In the genomic region with DNA sequence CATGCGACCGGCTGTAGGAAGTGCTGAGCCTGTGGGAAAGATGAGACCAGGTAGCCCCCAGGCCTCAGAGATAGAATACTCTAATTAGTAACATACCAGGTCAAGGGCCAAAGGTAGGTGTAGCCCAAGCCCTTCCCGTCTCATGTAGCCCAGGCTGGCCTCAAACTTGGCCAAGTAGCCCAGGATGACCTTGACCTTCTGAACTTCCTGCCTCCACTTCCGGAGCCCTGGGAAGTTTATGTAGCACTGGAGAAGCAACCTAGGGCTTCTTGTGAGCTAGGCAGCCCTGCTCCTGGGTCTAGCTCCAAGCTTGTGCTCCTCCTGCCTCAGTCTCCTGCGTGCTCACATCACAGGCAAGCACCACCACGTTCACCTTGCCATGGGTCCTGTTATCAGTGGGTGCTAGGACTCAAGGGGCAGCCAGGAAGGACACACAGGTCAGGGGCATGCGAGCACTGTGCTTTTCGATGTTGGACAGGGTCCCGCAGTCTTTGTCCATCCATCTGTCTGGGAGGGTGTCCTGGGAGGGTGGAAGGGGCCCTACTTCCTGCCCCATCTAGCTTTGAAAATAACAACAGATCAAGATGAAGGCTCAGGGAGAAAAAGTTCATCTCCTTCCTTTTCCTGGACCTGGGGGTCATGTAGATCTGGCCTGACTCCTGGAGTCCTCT, we compare ENCODE assay signal across 8 mouse cellular contexts. TPM values are rescaled to one million over a fixed set of nuclear protein-coding genes. Genes with fewer than 3 reads are reported as not detected.
DNase-seq lines count a peak whose midpoint lies in the region; ATAC-seq and TF ChIP-seq lines count a peak whose summit lies in the region.

No protein-coding gene starts in this region.

- H3K9me3 ChIP-seq in heart, embryonic 14.5 days (ENCODE audit: control insufficient read depth, low read length): 0 out of 2 replicates have a peak, but pooled peaks cover 3% of the 10 kb centered on the region
- H3K9me3 ChIP-seq in G1E (replicated peaks): peaks cover 37% of the 10 kb centered on the region
- no peaks in the 10 kb centered on the region for H3K9me3 ChIP-seq in heart, postnatal 0 days (replicated peaks; ENCODE audit: control insufficient read depth, low read length)
- H3K9me3 ChIP-seq in liver, postnatal 0 days (ENCODE audit: low read length): peaks cover 30% of the 10 kb centered on the region

- DNase-seq in heart, adult 8-10 months (ENCODE audit: low spot score): no peak
- DNase-seq in G1E (ENCODE audit: low spot score): no peak
- no peak for DNase-seq in heart, postnatal 0 days (ENCODE audit: low spot score)
- DNase-seq in liver, postnatal 0 days: no peak
- no peak for DNase-seq in layer of hippocampus, postnatal 14 days (ENCODE audit: low spot score in 2 of 2)
- no peak for DNase-seq in right cerebral cortex, adult 18-20 months

- H3K27ac ChIP-seq in heart, embryonic 14.5 days (replicated peaks in 1 of 2; ENCODE audit: control insufficient read depth in 1 of 2, insufficient read depth in 1 of 2, low read depth in 2 of 2, low read length in 2 of 2): peak overlapping the region in 1 of 2 experiments; percentile 77; a peak in 1 of 4 replicates
- peak overlapping the region; percentile 81 for H3K27ac ChIP-seq in heart, postnatal 0 days (ENCODE audit: low read depth)
- H3K27ac ChIP-seq in liver, postnatal 0 days (ENCODE audit: low read depth): peak overlapping the region; percentile 93

- peak overlapping the region; percentile 87 for H3K9ac ChIP-seq in heart, embryonic 14.5 days (ENCODE audit: low read length)
- peak overlapping the region; percentile 77 for H3K9ac ChIP-seq in heart, postnatal 0 days (replicated peaks; ENCODE audit: low read depth, low read length)
- peak overlapping the region; percentile 88 for H3K9ac ChIP-seq in liver, postnatal 0 days (replicated peaks)

- H3K4me2 ChIP-seq in heart, embryonic 14.5 days (ENCODE audit: low read length): peak overlapping the region; percentile 89
- H3K4me2 ChIP-seq in heart, postnatal 0 days (ENCODE audit: low read depth, low read length): peak overlapping the region; percentile 80
- H3K4me2 ChIP-seq in liver, postnatal 0 days (ENCODE audit: low read depth, low read length): peak overlapping the region; percentile 81

- no peak for TF ChIP-seq CTCF in G1E (IDR thresholded peaks at IDR 0.05; ENCODE audit: low read depth, low read length)
- no peak for TF ChIP-seq CTCF in heart, postnatal 0 days (IDR thresholded peaks at IDR 0.05; ENCODE audit: low read depth)
- no peak for TF ChIP-seq CTCF in liver, postnatal 0 days (IDR thresholded peaks at IDR 0.05; ENCODE audit: low read depth)

- no peak for TF ChIP-seq EP300 in heart, postnatal 0 days (IDR thresholded peaks at IDR 0.05; ENCODE audit: low read depth)
- TF ChIP-seq EP300 in liver, postnatal 0 days (IDR thresholded peaks at IDR 0.05; ENCODE audit: low read depth): no peak

- H3K4me3 ChIP-seq in heart, embryonic 14.5 days (ENCODE audit: control insufficient read depth in 1 of 2, insufficient read depth in 1 of 2, low read depth in 1 of 2, low read length in 2 of 2): peak overlapping the region; percentile 61 to 77
- H3K4me3 ChIP-seq in G1E (ENCODE audit: low read depth, low read length): peak overlapping the region; percentile 73
- peak overlapping the region; percentile 71 for H3K4me3 ChIP-seq in heart, postnatal 0 days (ENCODE audit: low read depth, low read length)
- peak overlapping the region; percentile 81 for H3K4me3 ChIP-seq in liver, postnatal 0 days (ENCODE audit: low read depth, low read length)

- H3K4me1 ChIP-seq in heart, embryonic 14.5 days (ENCODE audit: control insufficient read depth in 2 of 2, insufficient read depth in 2 of 2, low read length in 2 of 2): peaks cover 12 to 14% of the 10 kb centered on the region in 2 experiments; a peak in 3 of 4 replicates
- peaks cover 73% of the 10 kb centered on the region for H3K4me1 ChIP-seq in G1E (ENCODE audit: insufficient read depth, low read depth, low read length)
- H3K4me1 ChIP-seq in heart, postnatal 0 days (ENCODE audit: control insufficient read depth, insufficient read depth): no peaks in the 10 kb centered on the region
- peaks cover 22% of the 10 kb centered on the region for H3K4me1 ChIP-seq in liver, postnatal 0 days (ENCODE audit: insufficient read depth)

- peaks cover 26% of the 10 kb centered on the region for H3K36me3 ChIP-seq in heart, embryonic 14.5 days (ENCODE audit: control insufficient read depth, insufficient read depth, low read length)
- H3K36me3 ChIP-seq in G1E (replicated peaks): peaks cover 51% of the 10 kb centered on the region
- H3K36me3 ChIP-seq in heart, postnatal 0 days (replicated peaks; ENCODE audit: control insufficient read depth, insufficient read depth, low read length): peaks cover 29% of the 10 kb centered on the region
- H3K36me3 ChIP-seq in liver, postnatal 0 days (replicated peaks; ENCODE audit: insufficient read depth, low read length): peaks cover 38% of the 10 kb centered on the region

- H3K27me3 ChIP-seq in heart, embryonic 14.5 days (ENCODE audit: control insufficient read depth, insufficient read depth, low read length): no peaks in the 10 kb centered on the region
- H3K27me3 ChIP-seq in G1E (ENCODE audit: insufficient read depth, low read length): peaks cover 3% of the 10 kb centered on the region; the same call in 1 of the 2 replicates
- no peaks in the 10 kb centered on the region for H3K27me3 ChIP-seq in heart, postnatal 0 days (ENCODE audit: control insufficient read depth, insufficient read depth, low read length)
- H3K27me3 ChIP-seq in liver, postnatal 0 days (ENCODE audit: insufficient read depth, low read length): no peaks in the 10 kb centered on the region

- ATAC-seq in heart, embryonic 14.5 days (ENCODE audit: insufficient number of reproducible peaks, insufficient read depth, low FRiP score, low read depth): no peak
- no peak for ATAC-seq in G1E (ENCODE audit: extremely low read depth, insufficient number of reproducible peaks, low FRiP score, poor library complexity, severe bottlenecking)
- no peak for ATAC-seq in heart, postnatal 0 days (ENCODE audit: insufficient read depth, low read depth)
- no peak for ATAC-seq in liver, postnatal 0 days
- no peak for ATAC-seq in megakaryocyte-erythroid progenitor cell, adult 5-6 weeks (replicated peaks; ENCODE audit: low FRiP score, low TSS enrichment, poor library complexity, severe bottlenecking)

- 66% methylated on average over 9 of the region's 9 CpGs for WGBS in heart, embryonic 14.5 days
- WGBS in heart, postnatal 0 days: 59% methylated on average over 9 of the region's 9 CpGs
- WGBS in liver, postnatal 0 days (ENCODE audit: insufficient replicate concordance): 57% methylated on average over 9 of the region's 9 CpGs

RNA-seq across cellular contexts. Expression of a gene that starts 1.0 kb away (rescaled TPM):
- 8.1 and 8.4 TPM in 2 replicates for polyA plus RNA-seq in heart, embryonic 14.5 days (2014; fragmentation: Nextera tagmentation; extraction: Ambion mirVana)
- 10 to 100 TPM; 20.2 to 22.1 (median 21.5) TPM for total RNA-seq in heart, adult 8-10 months (2022)
- total RNA-seq in G1E (2014; fragmentation: Nextera tagmentation) (29.7 and 55.3 TPM in 2 replicates), G1E (2017) (25.8 and 34.1 TPM in 2 replicates)
- 16.7 and 19.2 TPM in 2 replicates for polyA plus RNA-seq in G1E (2012)
- 15.1 and 20.3 TPM in 2 replicates for total RNA-seq in heart, postnatal 0 days (2014; rRNA removed; ENCODE audit: low replicate concordance)
- 4.7 and 4.9 TPM in 2 replicates for polyA plus RNA-seq in heart, postnatal 0 days (2015; fragmentation: Nextera tagmentation; extraction: Ambion mirVana)
- polyA plus RNA-seq in liver, postnatal 0 days (2015; fragmentation: Nextera tagmentation; extraction: Ambion mirVana): 6.4 and 7.4 TPM in 2 replicates
- total RNA-seq in megakaryocyte-erythroid progenitor cell, adult 5-6 weeks (2014; fragmentation: Nextera tagmentation): 23.7 and 28.2 TPM in 2 replicates
- 20.8 and 29.0 TPM in 2 replicates for total RNA-seq in megakaryocyte-erythroid progenitor cell, adult 5-6 weeks (2017)
- 1 to 10 TPM; 5.2 to 5.9 TPM for total RNA-seq in layer of hippocampus, postnatal 14 days (2021)

RNA-seq across cellular contexts. Expression of a gene that starts 34.1 kb away (rescaled TPM):
- not detected in 2 replicates for polyA plus RNA-seq in heart, embryonic 14.5 days (2014; fragmentation: Nextera tagmentation; extraction: Ambion mirVana)
- not detected for total RNA-seq in heart, adult 8-10 months (2022)
- not detected in 2 replicates for total RNA-seq in G1E (2014; fragmentation: Nextera tagmentation)
- 0.12 TPM in 1 of 2 replicates, not detected in the other for total RNA-seq in G1E (2017)
- not detected in 2 replicates for polyA plus RNA-seq in G1E (2012)
- total RNA-seq in heart, postnatal 0 days (2014; rRNA removed; ENCODE audit: low replicate concordance): not detected in 2 replicates
- not detected in 2 replicates for polyA plus RNA-seq in heart, postnatal 0 days (2015; fragmentation: Nextera tagmentation; extraction: Ambion mirVana)
- not detected in 2 replicates for polyA plus RNA-seq in liver, postnatal 0 days (2015; fragmentation: Nextera tagmentation; extraction: Ambion mirVana)
- not detected in 2 replicates for total RNA-seq in megakaryocyte-erythroid progenitor cell, adult 5-6 weeks (2014; fragmentation: Nextera tagmentation)
- total RNA-seq in megakaryocyte-erythroid progenitor cell, adult 5-6 weeks (2017): not detected in 2 replicates
- total RNA-seq in layer of hippocampus, postnatal 14 days (2021): not detected

RNA-seq across cellular contexts. Expression of a gene that starts 43.0 kb away (rescaled TPM):
- 0.93 and 1.0 TPM in 2 replicates for polyA plus RNA-seq in heart, embryonic 14.5 days (2014; fragmentation: Nextera tagmentation; extraction: Ambion mirVana)
- total RNA-seq in heart, adult 8-10 months (2022): 10 to 100 TPM; 33.2 to 59.2 (median 47.4) TPM
- total RNA-seq in G1E (2014; fragmentation: Nextera tagmentation) (76.9 and 92.3 TPM in 2 replicates), G1E (2017) (18.6 and 20.4 TPM in 2 replicates)
- 1.1 and 1.9 TPM in 2 replicates for polyA plus RNA-seq in G1E (2012)
- 19.1 and 26.4 TPM in 2 replicates for total RNA-seq in heart, postnatal 0 days (2014; rRNA removed; ENCODE audit: low replicate concordance)
- 0.93 and 1.2 TPM in 2 replicates for polyA plus RNA-seq in heart, postnatal 0 days (2015; fragmentation: Nextera tagmentation; extraction: Ambion mirVana)
- 0.23 and 0.25 TPM in 2 replicates for polyA plus RNA-seq in liver, postnatal 0 days (2015; fragmentation: Nextera tagmentation; extraction: Ambion mirVana)
- total RNA-seq in megakaryocyte-erythroid progenitor cell, adult 5-6 weeks (2014; fragmentation: Nextera tagmentation): 0.72 TPM in 1 of 2 replicates, not detected in the other
- total RNA-seq in megakaryocyte-erythroid progenitor cell, adult 5-6 weeks (2017): 0.94 TPM in 1 of 2 replicates, not detected in the other
- 1 to 10 TPM in 1 of 2 experiments, under 1 TPM in 1; 0.91 to 1.3 TPM for total RNA-seq in layer of hippocampus, postnatal 14 days (2021)
